Mouse (Mus musculus) liver, postnatal 0 days (tissue): ENCODE results near the gene Il4i1. TPM values are rescaled to one million over a fixed set of nuclear protein-coding genes. Genes with fewer than 3 reads are reported as not detected.
"Not testable (repeated sequence)": the region's sequence is repeated elsewhere in the genome, so short reads cannot be mapped to it uniquely, and the experiment has no call there.

Experiments
- ATAC-seq: fragments of 200-750 bp; cut with Nextera tagmentation; 2 replicates; pipeline ENCODE4 v1.8.0; 2017; ENCODE audit warnings: mild to moderate bottlenecking, moderate library complexity
- DNase-seq: peaks from one replicate; pipeline ENCODE4 v3.0.0-alpha.2; 2016
- H3K27ac ChIP-seq: fragments of 300-500 bp; sonication (generic); 2 replicates; pipeline ENCODE4 v1.5.1; 2014; ENCODE audit warnings: antibody characterized with exemption, moderate library complexity, mild to moderate bottlenecking, low read depth
- H3K27me3 ChIP-seq: fragments of 300-500 bp; sonication (generic); 2 replicates; pipeline ENCODE4 v1.6.1; 2014; ENCODE audit warnings: low read length, control low read depth, mixed read lengths; ENCODE audit not compliant: insufficient read depth
- H3K36me3 ChIP-seq: fragments of 300-500 bp; sonication (generic); replicated peaks from 2 replicates; pipeline ENCODE4 v1.6.1; 2014; ENCODE audit warnings: mild to moderate bottlenecking, control low read depth, low read length, moderate library complexity, mixed read lengths; ENCODE audit not compliant: insufficient read depth
- H3K4me1 ChIP-seq: fragments of 300-500 bp; sonication (generic); 2 replicates; pipeline ENCODE4 v1.6.1; 2014; ENCODE audit warnings: antibody characterized with exemption, mild to moderate bottlenecking, control low read depth; ENCODE audit not compliant: insufficient read depth
- H3K4me2 ChIP-seq: fragments of 300-500 bp; sonication (generic); 2 replicates; pipeline ENCODE4 v1.6.1; 2014; ENCODE audit warnings: low read depth, mild to moderate bottlenecking, low read length, moderate library complexity, mixed read lengths
- H3K4me3 ChIP-seq: fragments of 300-500 bp; sonication (generic); 2 replicates; pipeline ENCODE4 v1.5.1; 2014; ENCODE audit warnings: low read depth, low read length
- H3K9ac ChIP-seq: fragments of 300-500 bp; sonication (generic); replicated peaks from 2 replicates; pipeline ENCODE4 v1.6.1; 2014; ENCODE audit warnings: mild to moderate bottlenecking, moderate library complexity
- H3K9me3 ChIP-seq: fragments of 300-500 bp; sonication (generic); 2 replicates; pipeline ENCODE4 v1.6.1; 2016; ENCODE audit warnings: mild to moderate bottlenecking, control low read depth, low read length, mixed read lengths
- CTCF ChIP-seq: sonication (generic); IDR thresholded peaks from 2 replicates; pipeline ENCODE4 v1.5.1; 2016; ENCODE audit warnings: antibody characterized with exemption, low read depth
- EP300 ChIP-seq: IDR thresholded peaks from 2 replicates; pipeline ENCODE4 v1.6.1; 2016; ENCODE audit warnings: antibody characterized with exemption, low read depth, mild to moderate bottlenecking
- WGBS: fragments of 180-500 bp; shearing (Covaris S2); extraction: QIAGEN DNeasy Blood & Tissue Kit; methylation state at CpG from one replicate; pipeline ENCODE4 v1.1.7; 2014; ENCODE audit not compliant: insufficient replicate concordance; 5-methylcytosine and 5-hydroxymethylcytosine counted together
- polyA plus RNA-seq: library from polyadenylated mRNA; unstranded; fragments of >200 nt; fragmentation: Nextera tagmentation; extraction: Ambion mirVana; gene quantifications from 2 replicates; pipeline ENCODE4 v1.2.1, GENCODE M21; 2015

Il4i1 gene
- polyA plus RNA-seq, 1 experiment from 2014 or later = 1.0 TPM

GRCm38 (mm10) chr7:44871774-44872173, 55.6 kb downstream of the Il4i1 start:
- 88% methylated on average over 2 of the region's 2 CpGs for WGBS
- H3K4me1 ChIP-seq = peaks cover 35% of the 10 kb centered on the region
- H3K36me3 ChIP-seq = not testable (repeated sequence)

DNA sequence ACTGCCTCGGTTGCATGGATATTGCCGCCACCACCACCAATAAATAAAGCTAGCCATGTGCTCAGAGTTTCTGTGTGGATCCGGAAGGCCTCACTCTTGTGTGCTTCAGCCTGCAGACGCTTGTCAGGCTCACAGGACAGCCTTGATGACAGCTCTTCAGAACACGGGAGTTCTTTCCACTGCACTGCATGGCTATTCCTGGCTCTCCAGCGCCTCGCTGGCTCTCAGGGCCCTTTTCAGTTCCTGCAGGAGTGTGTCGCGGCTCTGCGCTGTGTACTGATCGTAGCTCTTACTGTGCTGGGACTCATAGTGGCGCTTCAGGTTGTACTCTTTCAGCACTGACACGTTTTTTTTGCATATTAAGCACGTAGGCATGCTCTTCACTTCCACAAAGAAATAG, 61.6 kb downstream of the Il4i1 start:
- WGBS = 86% methylated on average over 14 of the region's 14 CpGs
- H3K4me3 ChIP-seq = no peak overlapping the region
- no peaks in the 10 kb centered on the region for H3K9me3 ChIP-seq
- no peak overlapping the region for H3K27ac ChIP-seq
- no peak for ATAC-seq
- H3K4me2 ChIP-seq = no peak overlapping the region
- peaks cover 37% of the 10 kb centered on the region for H3K36me3 ChIP-seq
- TF ChIP-seq CTCF = no peak
- no peak for TF ChIP-seq EP300
- H3K27me3 ChIP-seq = no peaks in the 10 kb centered on the region
- peaks cover 4% of the 10 kb centered on the region for H3K4me1 ChIP-seq
- no peak overlapping the region for H3K9ac ChIP-seq
- no peak for DNase-seq

More at GRCm38 (mm10) chr7:44871774-44872173, 55.6 kb downstream of the Il4i1 start:
- H3K27me3 ChIP-seq, H3K4me2 ChIP-seq, H3K9me3 ChIP-seq, H3K27ac ChIP-seq, ATAC-seq, H3K4me3 ChIP-seq, H3K9ac ChIP-seq, DNase-seq: not testable (repeated sequence)
- 0 out of 2 replicates have a peak, but pooled peaks have one; percentile 1 for TF ChIP-seq CTCF

DNA sequence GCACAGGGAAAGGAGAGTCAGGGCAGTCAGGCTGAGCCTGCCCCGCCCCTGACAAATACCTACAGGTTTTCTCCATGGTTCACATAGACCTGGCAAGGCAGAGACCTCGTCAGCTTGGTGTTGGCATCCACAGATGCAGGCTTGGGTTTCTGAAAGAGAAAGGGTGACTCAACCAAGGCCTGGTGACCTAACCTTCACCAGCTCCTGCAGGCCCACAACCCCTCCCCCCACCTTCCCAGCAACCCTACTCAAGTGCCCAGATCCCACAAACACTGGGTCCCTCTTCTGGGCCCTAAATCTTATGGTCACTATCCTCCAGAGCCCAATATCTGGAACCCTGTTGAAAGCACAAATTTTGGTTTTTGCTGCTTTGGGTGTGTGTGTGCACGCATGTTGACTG, 66.8 kb downstream of the Il4i1 start:
- Histone ChIP-seq H3K4me3 (no peak overlapping the region), H3K4me1 (no peaks in the 10 kb centered on the region), H3K27me3 (no peaks in the 10 kb centered on the region), H3K9me3 (no peaks in the 10 kb centered on the region), H3K36me3 (peaks cover 50% of the 10 kb centered on the region), H3K9ac (no peak overlapping the region), H3K27ac (no peak overlapping the region), H3K4me2 (no peak overlapping the region)
- 89% methylated on average over 3 of the region's 3 CpGs for WGBS
- ATAC-seq (no peak), DNase-seq (no peak)
- TF ChIP-seq CTCF = no peak
- no peak for TF ChIP-seq EP300

DNA sequence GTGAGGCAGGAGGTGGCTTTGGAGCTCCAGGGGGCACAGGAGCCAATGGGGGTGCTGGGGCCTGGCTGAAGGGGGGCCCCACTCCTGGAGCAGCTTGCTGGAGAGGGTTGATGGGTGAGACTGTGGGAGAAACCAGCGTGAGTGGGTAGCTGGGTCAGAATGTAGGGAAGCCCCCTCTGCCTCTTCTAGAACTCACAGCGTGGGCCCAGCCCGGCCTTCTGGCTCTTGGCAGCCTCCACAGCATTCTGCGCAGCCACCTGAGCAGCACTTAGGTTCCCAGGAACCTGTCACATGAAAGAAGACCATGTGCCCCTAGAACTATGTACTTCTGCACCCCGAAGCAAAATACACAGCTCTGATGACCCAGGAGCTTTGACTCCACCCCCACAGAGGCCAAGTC, 68.5 kb downstream of the Il4i1 start:
- Histone ChIP-seq H3K4me1 (peaks cover 8% of the 10 kb centered on the region), H3K27me3 (no peaks in the 10 kb centered on the region), H3K9me3 (no peaks in the 10 kb centered on the region), H3K9ac (no peak overlapping the region), H3K4me3 (no peak overlapping the region), H3K36me3 (peaks cover 48% of the 10 kb centered on the region), H3K27ac (no peak overlapping the region), H3K4me2 (no peak overlapping the region)
- TF ChIP-seq CTCF = no peak
- TF ChIP-seq EP300 = no peak
- 80% methylated on average over 5 of the region's 5 CpGs for WGBS
- ATAC-seq (no peak), DNase-seq (no peak)

DNA sequence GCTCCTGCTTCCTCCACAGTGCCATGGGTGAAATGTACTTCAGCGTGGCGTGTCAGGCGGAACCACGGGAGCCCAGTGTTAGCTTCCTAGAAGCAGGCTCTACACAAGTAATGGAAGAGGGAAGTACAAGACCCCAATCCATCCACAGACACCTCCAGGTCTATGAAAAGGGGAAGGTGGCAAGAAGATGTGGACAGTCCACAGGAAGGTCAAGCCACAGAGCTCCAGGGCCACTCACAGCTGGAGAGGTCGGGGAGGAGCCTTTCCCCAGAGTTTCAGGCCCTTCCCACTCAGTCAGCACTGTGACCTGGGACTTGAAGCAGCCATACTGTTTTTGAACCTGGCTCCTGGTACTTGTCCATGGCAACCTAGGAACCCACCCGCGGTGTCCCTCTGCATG, 70.8 kb downstream of the Il4i1 start:
- TF ChIP-seq CTCF (no peak), EP300 (no peak)
- ATAC-seq (no peak), DNase-seq (no peak)
- no peak overlapping the region for H3K9ac ChIP-seq
- H3K4me2 ChIP-seq = no peak overlapping the region
- H3K9me3 ChIP-seq = no peaks in the 10 kb centered on the region
- no peak overlapping the region for H3K4me3 ChIP-seq
- no peaks in the 10 kb centered on the region for H3K27me3 ChIP-seq
- H3K27ac ChIP-seq = no peak overlapping the region
- H3K4me1 ChIP-seq = peaks cover 22% of the 10 kb centered on the region
- WGBS = 71% methylated on average over 7 of the region's 7 CpGs
- peaks cover 32% of the 10 kb centered on the region for H3K36me3 ChIP-seq

DNA sequence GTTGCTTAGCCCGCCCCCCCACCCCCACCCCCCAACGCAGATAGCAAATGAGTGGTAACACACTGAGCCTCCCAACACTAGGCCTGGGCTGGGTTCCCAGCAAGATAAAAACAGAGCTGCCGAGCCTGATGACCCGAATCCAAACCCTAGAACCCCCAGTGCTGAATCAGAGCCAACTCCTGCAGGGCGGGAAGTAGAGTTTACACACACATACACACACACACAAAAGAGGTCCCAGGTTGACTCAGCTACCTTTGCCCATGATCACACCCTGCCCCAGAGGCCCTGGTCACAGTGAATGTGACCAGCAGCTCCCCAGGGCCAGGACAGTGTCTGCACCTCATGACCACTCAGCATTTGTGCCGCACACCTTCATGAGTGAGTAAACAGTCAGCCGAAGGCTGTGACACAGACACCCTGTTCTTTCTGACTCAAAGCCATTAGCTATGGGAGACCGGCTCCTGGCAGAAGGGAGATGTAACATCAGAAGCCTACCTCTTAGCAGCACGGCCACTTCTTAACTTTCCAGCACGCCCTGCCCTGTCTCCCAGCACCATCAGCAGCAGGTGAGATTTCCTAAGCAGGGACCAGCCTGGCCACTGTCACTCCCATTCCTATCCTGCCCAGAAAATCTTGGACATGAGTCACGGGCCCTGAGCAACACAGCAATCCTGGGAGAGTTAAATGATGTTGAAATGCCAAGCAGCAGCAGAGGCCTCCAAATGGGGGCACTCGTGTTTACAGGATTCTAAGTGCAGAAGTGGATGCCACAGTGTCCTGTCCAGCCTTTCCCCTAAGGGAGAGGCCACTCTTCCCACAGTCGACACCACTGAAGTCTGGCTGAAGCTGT, 72.3 kb downstream of the Il4i1 start:
- H3K36me3 ChIP-seq = peaks cover 21% of the 10 kb centered on the region

More for the DNA sequence above, 72.3 kb downstream of the Il4i1 start:
- no peak overlapping the region for H3K9ac ChIP-seq
- no peaks in the 10 kb centered on the region for H3K27me3 ChIP-seq
- peak overlapping the region; percentile 50; the same call in 1 of the 2 replicates for H3K27ac ChIP-seq
- TF ChIP-seq EP300 (no peak), CTCF (no peak)
- no peak for DNase-seq
- H3K4me1 ChIP-seq = peaks cover 22% of the 10 kb centered on the region
- WGBS = 62% methylated on average over 13 of the region's 13 CpGs
- no peaks in the 10 kb centered on the region for H3K9me3 ChIP-seq
- no peak for ATAC-seq
- H3K4me3 ChIP-seq = no peak overlapping the region
- no peak overlapping the region for H3K4me2 ChIP-seq
